Mouse (Mus musculus): ENCODE measurements at regions not wholly inside any gene's neighbourhood (a gene's known extent, or its start where the extent isn't known, plus 50 kb on each side); places are given as distances from the start of the nearest gene placed in this dataset.

GRCm38 (mm10) chr5:5856146-5856724, 107.1 kb upstream of the Steap1 start:
- TF ChIP-seq CTCF (IDR thresholded peaks at IDR 0.05; ENCODE audit: low read depth) (no peak), EP300 (IDR thresholded peaks at IDR 0.05; ENCODE audit: low read depth) (no peak)

Measured in heart, postnatal 0 days (tissue).